Mouse (Mus musculus) limb, embryonic 15.5 days (tissue): ENCODE data around the gene Paxx. TPM values are rescaled to one million over a fixed set of nuclear protein-coding genes. Genes with fewer than 3 reads are reported as not detected.

ENCODE experiments used
- ATAC-seq: fragments of 200-750 bp; cut with Nextera tagmentation; 2 replicates; pipeline ENCODE4 v1.8.0; 2017; ENCODE audit warnings: low read depth, moderate TSS enrichment; ENCODE audit not compliant: insufficient number of reproducible peaks, low FRiP score, low TSS enrichment
- H3K27ac ChIP-seq: fragments of 300-500 bp; sonication (generic); 2 replicates; pipeline ENCODE4 v1.5.1; 2015; ENCODE audit warnings: moderate library complexity, mild to moderate bottlenecking, inconsistent platforms
- H3K27me3 ChIP-seq: fragments of 300-500 bp; sonication (generic); 2 replicates; pipeline ENCODE4 v1.6.1; 2015; ENCODE audit warnings: inconsistent platforms
- H3K36me3 ChIP-seq: fragments of 300-500 bp; sonication (generic); 2 replicates; pipeline ENCODE4 v1.6.1; 2015; ENCODE audit warnings: inconsistent platforms
- H3K4me1 ChIP-seq: fragments of 300-500 bp; sonication (generic); 2 replicates; pipeline ENCODE4 v1.6.1; 2015; ENCODE audit warnings: inconsistent platforms
- H3K4me2 ChIP-seq: fragments of 300-500 bp; sonication (generic); 2 replicates; pipeline ENCODE4 v1.6.1; 2015; ENCODE audit warnings: mild to moderate bottlenecking, inconsistent platforms
- H3K4me3 ChIP-seq: fragments of 300-500 bp; sonication (generic); 2 replicates; pipeline ENCODE4 v1.5.1; 2015; ENCODE audit warnings: mild to moderate bottlenecking, inconsistent platforms
- H3K9ac ChIP-seq: fragments of 300-500 bp; sonication (generic); 2 replicates; pipeline ENCODE4 v1.6.1; 2015; ENCODE audit warnings: inconsistent platforms
- H3K9me3 ChIP-seq: fragments of 300-500 bp; sonication (generic); 2 replicates; pipeline ENCODE4 v1.6.1; 2016; ENCODE audit warnings: inconsistent platforms
- WGBS: fragments of 180-500 bp; shearing (Covaris S2); methylation state at CpG from one replicate; pipeline ENCODE4 v1.1.7; 2015; 5-methylcytosine and 5-hydroxymethylcytosine counted together
- polyA plus RNA-seq: library from polyadenylated mRNA; unstranded; fragments of >200 nt; fragmentation: Nextera tagmentation; extraction: Ambion mirVana; gene quantifications from 2 replicates; pipeline ENCODE4 v1.2.1, GENCODE M21; 2015

Gene Paxx
- polyA plus RNA-seq, result 49.9 and 56.9 TPM in 2 replicates

GRCm38 (mm10) chr2:25460551-25461309, at the start of gene Paxx:
Paxx (minus strand) TSS chr2:25461094.
- no peaks in the 10 kb centered on the region for H3K9me3 ChIP-seq
- peak within 1 kb of the TSS; percentile 66 for H3K4me3 ChIP-seq
- WGBS, result under 1% methylated on average over 48 of the region's 48 CpGs
- H3K27me3 ChIP-seq, result no peaks in the 10 kb centered on the region
- H3K27ac ChIP-seq, result peak within 1 kb of the TSS; percentile 90
- peaks cover 40% of the 10 kb centered on the region for H3K4me1 ChIP-seq
- H3K9ac ChIP-seq, result peak within 1 kb of the TSS; percentile 54
- peak; percentile 84 for ATAC-seq
- H3K4me2 ChIP-seq, result peak within 1 kb of the TSS; percentile 82
- H3K36me3 ChIP-seq, result peaks cover 17% of the 10 kb centered on the region

GRCm38 (mm10) chr2:25509912-25510311, 49.0 kb upstream of the Paxx start:
- 62% methylated on average over 3 of the region's 3 CpGs for WGBS
- Histone ChIP-seq H3K4me3 (no peak overlapping the region), H3K27me3 (no peaks in the 10 kb centered on the region), H3K9ac (no peak overlapping the region), H3K4me2 (no peak overlapping the region), H3K27ac (no peak overlapping the region), H3K9me3 (no peaks in the 10 kb centered on the region), H3K36me3 (peaks cover 14% of the 10 kb centered on the region), H3K4me1 (no peaks in the 10 kb centered on the region)
- no peak for ATAC-seq

- 33% methylated on average over 5 of the region's 5 CpGs for WGBS
- H3K4me1 ChIP-seq, result peaks cover 5% of the 10 kb centered on the region
- no peak overlapping the region for H3K4me2 ChIP-seq
- ATAC-seq, result no peak
- H3K9ac ChIP-seq, result no peak overlapping the region
- no peaks in the 10 kb centered on the region for H3K27me3 ChIP-seq
- H3K36me3 ChIP-seq, result peaks cover 40% of the 10 kb centered on the region
- no peaks in the 10 kb centered on the region for H3K9me3 ChIP-seq
- H3K27ac ChIP-seq, result no peak overlapping the region
- H3K4me3 ChIP-seq, result no peak overlapping the region
Observed at GRCm38 (mm10) chr2:25506964-25507363, 46.1 kb upstream of the Paxx start.

GRCm38 (mm10) chr2:25505860-25506259, 45.0 kb upstream of the Paxx start:
- Histone ChIP-seq H3K4me1 (peaks cover 13% of the 10 kb centered on the region), H3K4me3 (no peak overlapping the region), H3K4me2 (no peak overlapping the region), H3K36me3 (peaks cover 40% of the 10 kb centered on the region), H3K27me3 (no peaks in the 10 kb centered on the region), H3K27ac (no peak overlapping the region), H3K9ac (no peak overlapping the region), H3K9me3 (no peaks in the 10 kb centered on the region)
- no peak for ATAC-seq
- 97% methylated on average over 4 of the region's 4 CpGs for WGBS

GRCm38 (mm10) chr2:25505000-25505399, 44.1 kb upstream of the Paxx start:
- no peak overlapping the region for H3K9ac ChIP-seq
- peaks cover 17% of the 10 kb centered on the region for H3K4me1 ChIP-seq
- no peaks in the 10 kb centered on the region for H3K27me3 ChIP-seq
- H3K27ac ChIP-seq, result no peak overlapping the region
- H3K4me3 ChIP-seq, result no peak overlapping the region
- peaks cover 40% of the 10 kb centered on the region for H3K36me3 ChIP-seq
- H3K9me3 ChIP-seq, result no peaks in the 10 kb centered on the region
- WGBS, result 88% methylated on average over 1 of the region's 1 CpGs
- no peak for ATAC-seq
- no peak overlapping the region for H3K4me2 ChIP-seq

- Histone ChIP-seq H3K4me3 (no peak overlapping the region), H3K9me3 (no peaks in the 10 kb centered on the region), H3K4me2 (no peak overlapping the region), H3K9ac (no peak overlapping the region), H3K27ac (no peak overlapping the region), H3K36me3 (peaks cover 40% of the 10 kb centered on the region), H3K27me3 (no peaks in the 10 kb centered on the region), H3K4me1 (peaks cover 19% of the 10 kb centered on the region)
- no peak for ATAC-seq
- WGBS, result 90% methylated on average over 19 of the region's 19 CpGs
Observed at GRCm38 (mm10) chr2:25504538-25504937, 43.6 kb upstream of the Paxx start.

GRCm38 (mm10) chr2:25502726-25503125, 41.8 kb upstream of the Paxx start:
- ATAC-seq, result no peak
- Histone ChIP-seq H3K36me3 (peaks cover 40% of the 10 kb centered on the region), H3K27ac (peak overlapping the region; percentile 9; the same call in 1 of the 2 replicates), H3K9ac (no peak overlapping the region), H3K9me3 (no peaks in the 10 kb centered on the region), H3K4me1 (peaks cover 19% of the 10 kb centered on the region), H3K27me3 (no peaks in the 10 kb centered on the region), H3K4me3 (no peak overlapping the region), H3K4me2 (no peak overlapping the region)
- 78% methylated on average over 3 of the region's 3 CpGs for WGBS

- no peak for ATAC-seq
- Histone ChIP-seq H3K27ac (peak within 1 kb of the TSS; percentile 72), H3K4me2 (peak within 1 kb of the TSS; percentile 65), H3K4me3 (peak within 1 kb of the TSS; percentile 72), H3K4me1 (peaks cover 19% of the 10 kb centered on the region), H3K9me3 (no peaks in the 10 kb centered on the region), H3K27me3 (no peaks in the 10 kb centered on the region), H3K36me3 (peaks cover 40% of the 10 kb centered on the region), H3K9ac (peak within 1 kb of the TSS; percentile 86)
- WGBS, result 74% methylated on average over 20 of the region's 20 CpGs
Observed at GRCm38 (mm10) chr2:25501593-25502486, 40.9 kb upstream of the Paxx start, which contains the start of gene C8g. C8g (minus strand) TSS chr2:25501719.

GRCm38 (mm10) chr2:25500576-25501405, 39.9 kb upstream of the Paxx start, which contains the start of gene Fbxw5:
Fbxw5 (plus strand) TSS chr2:25500750.
- H3K4me3 ChIP-seq, result peak within 1 kb of the TSS; percentile 72
- H3K4me2 ChIP-seq, result peak within 1 kb of the TSS; percentile 65
- no peaks in the 10 kb centered on the region for H3K9me3 ChIP-seq
- 1% methylated on average over 43 of the region's 44 CpGs for WGBS
- peak within 1 kb of the TSS; percentile 72 for H3K27ac ChIP-seq
- H3K9ac ChIP-seq, result peak within 1 kb of the TSS; percentile 86
- ATAC-seq, result peak; percentile 81
- peaks cover 35% of the 10 kb centered on the region for H3K36me3 ChIP-seq
- H3K27me3 ChIP-seq, result no peaks in the 10 kb centered on the region
- H3K4me1 ChIP-seq, result peaks cover 19% of the 10 kb centered on the region

GRCm38 (mm10) chr2:25500071-25500575, 39.2 kb upstream of the Paxx start:
- peak overlapping the region; percentile 72 for H3K4me3 ChIP-seq
- H3K36me3 ChIP-seq, result peaks cover 29% of the 10 kb centered on the region
- peak overlapping the region; percentile 65 for H3K4me2 ChIP-seq
- peak overlapping the region; percentile 72; the same call in 1 of the 2 replicates for H3K27ac ChIP-seq
- 69% methylated on average over 6 of the region's 6 CpGs for WGBS
- ATAC-seq, result no peak
- no peaks in the 10 kb centered on the region for H3K27me3 ChIP-seq
- peaks cover 19% of the 10 kb centered on the region for H3K4me1 ChIP-seq
- H3K9me3 ChIP-seq, result no peaks in the 10 kb centered on the region
- peak overlapping the region; percentile 40 for H3K9ac ChIP-seq
